Mouse (Mus musculus): ENCODE measurements around the gene Lhfpl1. TPM values are rescaled to one million over a fixed set of nuclear protein-coding genes. Genes with fewer than 3 reads are reported as not detected.
"Not testable (repeated sequence)": the region's sequence is repeated elsewhere in the genome, so short reads cannot be mapped to it uniquely, and the experiment has no call there.

Lhfpl1 gene
- not detected in 2 replicates for polyA plus RNA-seq (2012; ENCODE audit: insufficient read depth, low replicate concordance)

DNA sequence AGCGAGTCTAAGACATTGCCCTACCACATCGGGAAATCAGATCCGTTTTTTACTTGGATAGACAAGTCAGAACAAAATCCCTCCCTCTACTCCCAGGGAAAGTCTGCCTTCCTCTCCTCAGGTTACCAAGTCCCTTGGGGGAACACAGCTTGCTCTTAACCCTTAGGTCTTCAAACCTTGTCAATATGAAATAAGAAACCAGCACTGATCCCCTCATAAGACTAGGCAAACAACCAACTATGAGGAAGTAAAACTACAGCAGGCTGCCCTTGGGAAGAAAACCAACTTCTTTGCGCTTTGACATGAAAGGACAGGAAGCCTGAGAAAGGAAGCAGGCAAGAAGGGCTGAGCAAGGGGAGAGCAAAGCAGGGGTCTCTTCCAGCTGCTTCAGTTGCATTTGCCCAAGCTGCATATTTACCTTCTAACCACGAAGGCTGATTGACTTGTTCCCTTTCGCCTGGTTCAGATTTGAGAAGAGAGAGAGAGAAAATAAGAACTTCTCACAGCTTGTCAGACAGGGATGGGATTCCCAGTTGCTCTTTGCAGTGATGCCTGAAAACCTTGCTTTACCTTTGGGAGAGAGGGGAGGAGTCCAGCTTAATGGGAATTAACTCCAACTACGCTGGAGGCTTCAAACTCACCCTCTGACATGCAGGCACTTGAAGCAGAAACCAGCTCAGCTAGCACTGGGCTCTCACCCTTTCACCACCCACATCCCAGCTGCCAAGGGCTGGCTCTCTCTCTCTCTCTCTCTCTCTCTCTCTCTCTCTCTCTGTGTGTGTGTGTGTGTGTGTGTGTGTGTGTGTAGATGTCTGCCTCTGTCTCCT is at the start of gene Lhfpl1:
Gene Lhfpl1 (minus strand): TSS at position 713 of the 827 bp plus-strand sequence.
- H3K4me3 ChIP-seq (replicated peaks): no peak within 1 kb of the TSS
- no peaks in the 10 kb centered on the region for H3K27me3 ChIP-seq (replicated peaks)
- H3K9me3 ChIP-seq: no peaks in the 10 kb centered on the region
- H3K36me3 ChIP-seq (replicated peaks; ENCODE audit: low read length): no peaks in the 10 kb centered on the region
- H3K4me1 ChIP-seq: peaks cover 9% of the 10 kb centered on the region; the same call in 1 of the 2 replicates
- TF ChIP-seq GATA1 (IDR thresholded peaks at IDR 0.05; ENCODE audit: borderline replicate concordance, low read length): no peak
- no peak for TF ChIP-seq FLI1 (IDR thresholded peaks at IDR 0.05; ENCODE audit: low read length)

DNA sequence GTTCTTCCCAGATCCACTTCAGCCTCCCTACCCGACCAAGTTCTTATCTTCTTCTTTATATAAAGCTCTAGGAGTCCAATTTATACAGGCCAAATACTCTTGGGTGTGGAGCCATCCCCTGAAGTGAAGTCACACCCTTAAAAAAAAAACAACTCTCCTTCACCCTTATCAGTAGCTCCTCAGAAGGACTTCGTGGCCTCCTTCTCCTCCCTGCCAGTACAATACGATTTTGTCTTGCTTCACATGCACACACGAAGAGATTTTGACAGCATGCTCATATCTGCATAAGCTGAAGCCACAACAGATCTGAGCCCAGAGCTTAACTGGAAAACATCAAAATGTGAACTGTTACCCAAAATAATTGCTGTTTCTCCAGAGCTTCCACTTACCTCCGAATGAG is 22.9 kb upstream of the Lhfpl1 start:
- TF ChIP-seq FLI1 (IDR thresholded peaks at IDR 0.05; ENCODE audit: low read length) (no peak), GATA1 (IDR thresholded peaks at IDR 0.05; ENCODE audit: borderline replicate concordance, low read length) (no peak)
- Histone ChIP-seq H3K36me3 (replicated peaks; ENCODE audit: low read length) (no peaks in the 10 kb centered on the region), H3K4me1 (peaks cover 27% of the 10 kb centered on the region; the same call in 1 of the 2 replicates), H3K4me3 (replicated peaks) (no peak overlapping the region), H3K9me3 (no peaks in the 10 kb centered on the region), H3K27me3 (replicated peaks) (no peaks in the 10 kb centered on the region)

GRCm38 (mm10) chrX:145362527-145362926 is 13.6 kb upstream of the Lhfpl1 start:
- no peak; the same call in 2 of the 3 replicates for TF ChIP-seq GATA1 (IDR thresholded peaks at IDR 0.05; ENCODE audit: borderline replicate concordance, low read length)
- TF ChIP-seq FLI1 (IDR thresholded peaks at IDR 0.05; ENCODE audit: low read length): no peak

DNA sequence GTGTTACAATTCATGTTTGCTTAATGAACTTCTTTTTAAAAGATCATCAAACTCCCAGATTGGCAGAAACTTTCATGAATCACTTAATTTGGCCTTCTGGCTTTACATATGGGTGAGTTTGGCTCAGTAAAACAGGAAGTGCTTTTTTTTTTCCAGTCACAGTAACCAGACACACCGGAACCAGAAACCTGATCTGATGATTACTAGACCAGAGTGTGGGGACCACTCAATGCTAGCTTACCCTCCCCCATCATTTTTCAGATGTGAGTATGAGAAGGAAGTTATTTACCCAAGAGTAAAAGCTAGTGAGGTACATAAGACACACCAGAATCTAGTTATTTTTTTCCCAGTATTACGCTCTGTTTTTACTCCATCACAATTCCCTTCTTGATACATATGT is 6.5 kb downstream of the Lhfpl1 start:
- H3K36me3 ChIP-seq (replicated peaks; ENCODE audit: low read length): no peaks in the 10 kb centered on the region
- H3K4me3 ChIP-seq (replicated peaks): no peak overlapping the region
- no peaks in the 10 kb centered on the region for H3K9me3 ChIP-seq
- TF ChIP-seq GATA1 (IDR thresholded peaks at IDR 0.05; ENCODE audit: borderline replicate concordance, low read length) (no peak), FLI1 (IDR thresholded peaks at IDR 0.05; ENCODE audit: low read length) (no peak)
- peaks cover 6% of the 10 kb centered on the region; the same call in 1 of the 2 replicates for H3K4me1 ChIP-seq
- peaks cover 3% of the 10 kb centered on the region for H3K27me3 ChIP-seq (replicated peaks)

More at GRCm38 (mm10) chrX:145362527-145362926, 13.6 kb upstream of the Lhfpl1 start:
- Histone ChIP-seq H3K4me1 (peaks cover 10% of the 10 kb centered on the region), H3K4me3 (replicated peaks) (no peak overlapping the region), H3K27me3 (replicated peaks) (no peaks in the 10 kb centered on the region), H3K9me3 (no peaks in the 10 kb centered on the region), H3K36me3 (replicated peaks; ENCODE audit: low read length) (no peaks in the 10 kb centered on the region)

GRCm38 (mm10) chrX:145336141-145336540 is 12.7 kb downstream of the Lhfpl1 start:
- H3K4me3 ChIP-seq (replicated peaks): no peak overlapping the region

GRCm38 (mm10) chrX:145308555-145308954 is 40.3 kb downstream of the Lhfpl1 start:
- Histone ChIP-seq H3K9me3 (no peaks in the 10 kb centered on the region), H3K4me1 (peaks cover 4% of the 10 kb centered on the region; the same call in 1 of the 2 replicates), H3K4me3 (replicated peaks) (no peak overlapping the region), H3K36me3 (replicated peaks; ENCODE audit: low read length) (no peaks in the 10 kb centered on the region), H3K27me3 (replicated peaks) (no peaks in the 10 kb centered on the region)
- TF ChIP-seq GATA1 (IDR thresholded peaks at IDR 0.05; ENCODE audit: borderline replicate concordance, low read length) (no peak), FLI1 (IDR thresholded peaks at IDR 0.05; ENCODE audit: low read length) (no peak)

More at GRCm38 (mm10) chrX:145336141-145336540, 12.7 kb downstream of the Lhfpl1 start:
- TF ChIP-seq GATA1 (IDR thresholded peaks at IDR 0.05; ENCODE audit: borderline replicate concordance, low read length) (no peak), FLI1 (IDR thresholded peaks at IDR 0.05; ENCODE audit: low read length) (no peak)
- Histone ChIP-seq H3K9me3 (no peaks in the 10 kb centered on the region), H3K27me3 (replicated peaks) (peaks cover 6% of the 10 kb centered on the region), H3K36me3 (replicated peaks; ENCODE audit: low read length) (no peaks in the 10 kb centered on the region), H3K4me1 (peaks cover 8% of the 10 kb centered on the region; the same call in 1 of the 2 replicates)

DNA sequence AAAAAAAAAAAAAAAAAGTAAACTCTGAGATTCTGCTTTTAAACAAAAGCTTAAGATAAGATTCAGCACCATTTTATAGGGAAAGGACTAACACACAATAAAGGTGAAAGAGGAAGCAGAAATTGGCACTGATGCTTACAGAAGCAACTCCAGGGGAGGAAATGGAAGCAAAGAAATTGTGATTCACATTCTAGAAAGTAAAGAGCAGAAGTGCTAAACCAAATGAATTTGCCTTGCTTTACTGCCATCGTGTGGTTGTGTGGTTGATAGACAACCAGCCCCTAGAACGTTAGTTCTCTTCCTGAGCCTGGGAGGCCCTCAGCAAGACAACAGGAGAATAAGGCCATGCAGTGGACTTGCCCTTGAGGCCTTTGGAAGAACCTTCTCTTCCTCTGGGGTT is 41.7 kb downstream of the Lhfpl1 start:
- H3K9me3 ChIP-seq: no peaks in the 10 kb centered on the region
- H3K27me3 ChIP-seq (replicated peaks): no peaks in the 10 kb centered on the region
- TF ChIP-seq FLI1 (IDR thresholded peaks at IDR 0.05; ENCODE audit: low read length) (no peak), GATA1 (IDR thresholded peaks at IDR 0.05; ENCODE audit: borderline replicate concordance, low read length) (no peak)
- H3K36me3 ChIP-seq (replicated peaks; ENCODE audit: low read length): no peaks in the 10 kb centered on the region
- H3K4me3 ChIP-seq (replicated peaks): no peak overlapping the region
- peaks cover 4% of the 10 kb centered on the region; the same call in 1 of the 2 replicates for H3K4me1 ChIP-seq

DNA sequence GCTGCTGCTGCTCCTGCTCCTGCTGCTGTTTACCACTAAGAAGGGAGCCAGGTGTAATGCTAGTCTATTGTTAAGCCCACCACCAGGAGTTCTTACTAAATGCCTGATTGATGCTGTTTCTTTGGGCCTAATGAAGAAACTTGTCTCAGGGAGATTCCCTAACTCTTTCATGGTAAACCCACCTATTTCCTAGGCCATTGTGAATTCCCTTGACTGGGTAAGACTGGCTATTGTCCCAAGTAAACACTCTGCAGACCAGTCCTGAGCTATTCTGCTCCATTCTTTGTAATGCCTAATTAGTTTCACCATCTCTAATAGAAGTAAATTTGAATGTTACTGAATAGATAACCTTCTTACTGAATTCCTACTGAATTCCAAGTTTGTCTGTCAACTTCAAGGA is 48.7 kb downstream of the Lhfpl1 start:
- H3K4me3 ChIP-seq (replicated peaks): not testable (repeated sequence)

GRCm38 (mm10) chrX:145272209-145272608 is 76.7 kb downstream of the Lhfpl1 start:
- H3K9me3 ChIP-seq: no peaks in the 10 kb centered on the region
- no peak overlapping the region for H3K4me3 ChIP-seq (replicated peaks)
- no peaks in the 10 kb centered on the region for H3K4me1 ChIP-seq
- no peak for TF ChIP-seq GATA1 (IDR thresholded peaks at IDR 0.05; ENCODE audit: borderline replicate concordance, low read length)
- TF ChIP-seq FLI1 (IDR thresholded peaks at IDR 0.05; ENCODE audit: low read length): no peak
- H3K27me3 ChIP-seq (replicated peaks): no peaks in the 10 kb centered on the region
- H3K36me3 ChIP-seq (replicated peaks; ENCODE audit: low read length): no peaks in the 10 kb centered on the region

More for the DNA sequence above, 48.7 kb downstream of the Lhfpl1 start:
- not testable (repeated sequence) for H3K9me3 ChIP-seq; H3K27me3 ChIP-seq (replicated peaks); H3K4me1 ChIP-seq; H3K36me3 ChIP-seq (replicated peaks; ENCODE audit: low read length)

GRCm38 (mm10) chrX:145271768-145272167 is 77.1 kb downstream of the Lhfpl1 start:
- Histone ChIP-seq H3K36me3 (replicated peaks; ENCODE audit: low read length) (no peaks in the 10 kb centered on the region), H3K4me1 (no peaks in the 10 kb centered on the region), H3K9me3 (no peaks in the 10 kb centered on the region), H3K4me3 (replicated peaks) (no peak overlapping the region), H3K27me3 (replicated peaks) (no peaks in the 10 kb centered on the region)
- TF ChIP-seq GATA1 (IDR thresholded peaks at IDR 0.05; ENCODE audit: borderline replicate concordance, low read length) (no peak), FLI1 (IDR thresholded peaks at IDR 0.05; ENCODE audit: low read length) (no peak)
